Mouse (Mus musculus): ENCODE measurements at regions not wholly inside any gene's neighbourhood (a gene's known extent, or its start where the extent isn't known, plus 50 kb on each side); places are given as distances from the start of the nearest gene placed in this dataset.

GRCm38 (mm10) chr4:37034200-37034599 lies 82.7 kb upstream of the Lingo2 start:
- peak; percentile 43 to 48 for DNase-seq

Measured in cerebellum, postnatal 14 days (tissue).